Mouse (Mus musculus): Measurements from ENCODE around the gene Mrpl53.

Mrpl53 gene

DNA sequence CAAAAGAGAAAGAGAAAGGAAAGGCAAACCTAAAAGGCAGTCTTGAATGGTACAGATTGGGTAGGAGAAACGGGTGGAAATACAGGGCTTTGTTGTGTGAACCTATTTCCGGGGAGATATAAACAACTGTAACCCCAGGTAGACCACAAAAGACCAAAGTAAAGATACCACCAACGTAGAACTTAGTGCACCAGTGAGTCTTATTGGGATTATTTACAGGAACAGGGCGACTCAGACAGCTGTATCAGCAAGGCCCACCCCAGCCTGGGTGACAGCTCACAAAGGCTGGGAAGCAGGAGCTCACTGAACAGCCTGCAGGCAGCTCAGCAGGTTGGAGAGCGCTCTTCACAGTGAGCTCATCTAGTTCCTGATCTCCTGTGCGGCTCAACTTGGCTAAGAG lies 12.9 kb upstream of the Mrpl53 start:
- DNase-seq, result no peak

DNA sequence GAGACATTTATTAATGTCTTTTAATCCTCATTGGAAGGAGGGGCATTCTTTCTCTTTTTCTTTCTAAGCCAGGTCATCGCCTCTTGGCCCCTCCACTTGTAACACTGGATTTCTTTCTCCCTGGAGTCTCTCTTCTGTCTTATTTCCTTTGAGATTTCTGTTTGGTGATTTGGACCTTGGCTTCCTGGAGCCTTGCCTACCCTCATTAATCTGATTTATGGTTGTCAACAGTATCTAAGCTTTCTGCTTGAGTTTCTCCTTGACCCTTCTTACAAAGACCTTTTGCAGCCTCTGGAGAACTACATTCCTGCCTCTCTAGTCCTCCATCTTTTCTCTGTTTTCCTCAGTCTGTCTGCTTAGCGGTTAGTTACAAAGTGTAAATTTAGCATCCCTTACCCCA lies 10.4 kb upstream of the Mrpl53 start:
- DNase-seq, result peak; percentile 93

DNA sequence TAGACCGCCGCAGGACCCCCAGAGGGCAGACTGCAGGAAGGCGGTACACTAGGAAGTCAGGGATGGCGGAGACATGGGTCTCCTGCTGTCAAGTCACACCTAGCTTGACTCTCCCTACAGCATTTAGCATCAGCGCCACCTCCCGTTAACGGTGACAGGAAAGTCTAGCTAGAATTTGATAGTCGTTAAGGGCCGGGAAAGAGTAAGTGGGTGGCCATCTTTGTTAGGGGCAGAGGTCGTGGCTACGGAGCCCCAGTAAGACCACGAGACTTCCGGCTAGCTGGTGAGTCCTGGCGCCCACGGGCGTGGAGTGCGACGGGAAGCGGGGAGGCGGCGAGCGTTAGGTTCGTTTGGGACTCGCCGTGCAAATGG lies 7.5 kb upstream of the Mrpl53 start, which contains the start of the genes Ccdc142 and Gm42688:
TSS of gene Ccdc142 (plus strand) at position 286 of the 372 bp plus-strand sequence.
TSS of gene Gm42688 (plus strand) at position 302 of the 372 bp plus-strand sequence.
- DNase-seq, result peak; percentile 97

DNA sequence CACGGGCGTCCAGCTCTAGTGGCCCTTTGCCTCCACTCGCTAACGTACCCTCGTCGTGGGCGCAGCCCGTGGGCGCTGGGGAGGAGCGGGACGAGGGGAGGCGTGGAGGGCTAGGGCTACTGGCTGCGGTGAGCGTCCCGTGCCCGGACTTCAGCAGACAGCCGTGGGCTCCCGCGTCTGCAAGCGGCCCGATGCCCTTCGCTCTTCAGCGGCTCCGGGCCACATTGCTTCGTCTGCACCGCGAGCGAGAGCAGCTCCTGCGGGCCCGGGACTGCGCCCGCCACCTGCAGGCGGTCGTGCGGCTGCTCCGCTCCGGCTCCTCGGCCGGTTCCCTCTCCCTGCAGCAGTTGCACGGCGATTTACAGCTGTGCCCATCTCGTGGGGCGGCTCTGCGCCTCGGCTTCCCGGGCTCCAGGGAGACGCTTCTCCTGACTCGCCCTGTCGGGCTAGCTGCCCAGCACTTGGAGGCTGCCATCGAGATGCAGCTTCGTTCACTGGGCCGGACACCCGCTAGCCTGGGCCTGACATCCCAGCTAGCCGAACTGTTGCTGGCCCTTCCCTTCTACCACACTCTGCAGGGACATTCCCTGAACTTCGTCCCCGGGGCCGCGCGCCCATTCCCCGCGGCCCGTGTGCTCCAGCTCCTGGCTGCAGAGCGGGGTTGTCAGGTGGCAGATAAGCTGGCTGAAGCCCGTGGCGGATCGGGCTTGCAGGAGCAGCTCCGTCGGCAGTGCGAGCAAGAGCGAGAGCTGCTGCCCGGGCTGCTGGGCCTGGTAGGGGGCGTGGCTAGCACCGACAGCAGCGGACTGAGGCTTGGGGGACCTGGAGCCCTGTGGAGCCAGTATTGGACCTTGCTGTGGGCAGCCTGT lies 6.9 kb upstream of the Mrpl53 start:
- DNase-seq, result peak; percentile 60

- DNase-seq, result no peak
These were observed 5.7 kb upstream of the Mrpl53 start for GRCm38 (mm10) chr6:83103130-83103650.

- DNase-seq, result no peak
These were observed 4.7 kb upstream of the Mrpl53 start for GRCm38 (mm10) chr6:83104158-83104557.

- peak; percentile 84 for DNase-seq
These were observed 1.1 kb upstream of the Mrpl53 start for GRCm38 (mm10) chr6:83107566-83108400.

- DNase-seq, result no peak
These were observed 2.8 kb downstream of the Mrpl53 start for GRCm38 (mm10) chr6:83111510-83112136.

GRCm38 (mm10) chr6:83115011-83115671 lies 6.3 kb downstream of the Mrpl53 start, which contains the start of gene Mogs:
Gene Mogs (plus strand): TSS chr6:83115496.
- DNase-seq, result peak; percentile 94

GRCm38 (mm10) chr6:83115682-83116372 lies 7.0 kb downstream of the Mrpl53 start:
- DNase-seq, result no peak

- no peak for DNase-seq
These were observed 7.7 kb downstream of the Mrpl53 start for GRCm38 (mm10) chr6:83116373-83117164.

DNA sequence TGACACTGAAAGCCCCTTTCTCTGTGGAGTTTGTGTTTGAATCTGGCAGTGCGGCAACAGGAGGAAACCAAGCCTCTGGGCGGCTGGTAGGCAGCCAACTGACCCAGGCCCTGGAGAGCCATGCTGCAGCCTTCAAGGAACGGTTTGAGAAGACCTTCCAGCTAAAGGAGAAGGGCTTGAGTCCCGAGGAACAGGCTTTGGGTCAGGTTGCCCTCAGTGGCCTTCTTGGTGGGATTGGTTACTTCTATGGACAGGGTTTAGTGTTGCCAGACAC lies 8.3 kb downstream of the Mrpl53 start:
- no peak for DNase-seq

DNA sequence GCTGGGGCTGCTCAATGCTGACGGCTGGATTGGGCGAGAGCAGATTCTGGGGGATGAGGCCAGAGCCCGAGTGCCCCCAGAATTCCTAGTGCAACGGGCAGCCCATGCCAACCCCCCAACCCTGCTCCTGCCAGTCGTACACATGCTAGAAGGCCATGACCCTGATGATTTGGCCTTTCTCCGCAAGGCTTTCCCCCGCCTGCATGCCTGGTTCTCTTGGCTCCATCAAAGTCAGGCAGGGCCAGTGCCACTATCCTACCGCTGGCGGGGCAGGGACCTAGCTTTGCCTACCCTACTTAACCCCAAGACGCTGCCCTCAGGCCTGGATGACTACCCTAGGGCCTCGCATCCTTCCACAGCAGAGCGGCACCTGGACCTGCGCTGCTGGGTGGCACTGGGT lies 8.8 kb downstream of the Mrpl53 start:
- no peak for DNase-seq

DNA sequence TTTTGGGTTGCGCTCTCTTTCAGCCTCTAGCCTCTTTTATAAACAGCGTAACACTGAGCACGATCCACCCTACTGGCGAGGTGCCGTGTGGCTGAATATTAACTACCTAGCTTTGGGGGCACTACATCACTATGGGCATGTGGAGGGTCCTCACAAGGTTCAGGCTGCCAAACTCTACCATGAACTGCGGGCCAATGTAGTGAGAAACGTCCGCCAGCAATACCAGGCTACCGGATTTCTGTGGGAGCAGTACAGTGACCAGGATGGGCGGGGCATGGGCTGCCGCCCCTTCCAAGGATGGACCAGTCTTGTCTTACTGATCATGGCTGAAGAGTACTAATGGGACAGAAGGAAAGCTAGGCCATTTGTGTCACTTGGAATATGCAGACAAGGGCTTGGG lies 9.5 kb downstream of the Mrpl53 start:
- DNase-seq, result no peak

DNA sequence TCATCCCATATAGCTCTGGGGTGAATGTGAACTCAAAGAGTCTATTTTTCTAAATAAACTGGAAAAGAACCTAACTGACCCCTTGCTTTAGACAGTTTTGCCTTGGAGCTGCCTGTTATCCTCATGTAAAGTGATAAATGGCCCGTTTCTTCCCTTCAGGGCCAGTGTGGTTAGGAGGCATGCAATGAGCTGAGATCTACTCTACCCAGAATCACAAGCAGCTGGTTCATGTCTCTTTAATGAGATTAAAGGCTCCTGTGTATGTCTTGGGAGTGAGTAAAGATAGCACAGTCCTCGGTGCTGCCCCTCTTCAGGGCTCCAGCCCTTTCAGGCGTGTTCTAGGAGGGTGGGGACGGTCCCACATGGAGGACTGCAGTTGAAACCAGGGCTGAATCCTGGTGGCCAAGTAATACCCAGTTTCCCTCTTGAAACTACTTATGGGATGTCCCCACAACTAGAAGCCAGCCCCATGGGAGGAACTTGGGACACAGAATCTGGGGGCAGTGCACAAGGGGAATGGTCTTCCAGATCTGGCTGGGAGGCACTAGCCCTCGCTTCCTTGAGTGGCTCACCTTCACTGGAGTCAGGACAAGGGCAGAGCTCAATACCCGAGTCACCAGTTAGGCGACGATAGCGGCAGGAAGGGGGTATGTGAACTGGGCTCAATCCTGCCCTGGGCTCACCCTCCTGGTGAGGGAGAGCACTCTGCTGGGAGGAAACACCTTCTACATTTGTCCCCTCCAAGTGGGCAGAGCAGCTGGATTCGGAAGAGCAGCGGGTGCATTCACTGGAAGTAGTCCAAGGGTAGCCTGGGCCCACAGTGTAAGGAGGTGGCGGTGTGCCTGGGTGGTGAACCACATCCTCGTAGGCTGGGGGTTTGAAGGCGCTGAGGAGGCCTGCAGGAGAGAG lies 10.2 kb downstream of the Mrpl53 start:
- DNase-seq, result no peak

- peak; percentile 55 for DNase-seq
These were observed 10.9 kb downstream of the Mrpl53 start for GRCm38 (mm10) chr6:83119734-83120051.

- DNase-seq, result peak; percentile 99
These were observed 12.4 kb downstream of the Mrpl53 start, which contains the start of gene Wbp1 for GRCm38 (mm10) chr6:83120930-83121862. Gene Wbp1 (minus strand): TSS chr6:83121559.

GRCm38 (mm10) chr6:83121863-83122710 lies 13.2 kb downstream of the Mrpl53 start:
- DNase-seq, result no peak

All from kidney, adult 9 months (tissue).